Mouse (Mus musculus) liver, postnatal 0 days (tissue): ENCODE data around the gene Krtap7-1.

Experiments used
- CTCF ChIP-seq: sonication (generic); IDR thresholded peaks from 2 replicates; pipeline ENCODE4 v1.5.1; 2016; ENCODE audit warnings: antibody characterized with exemption, low read depth
- EP300 ChIP-seq: IDR thresholded peaks from 2 replicates; pipeline ENCODE4 v1.6.1; 2016; ENCODE audit warnings: antibody characterized with exemption, low read depth, mild to moderate bottlenecking

GRCm38 (mm10) chr16:89497002-89497401 is 11.1 kb downstream of the Krtap7-1 start:
- TF ChIP-seq CTCF (no peak), EP300 (no peak)
